ENCODE assay signal across 11 mouse cellular contexts in the genomic region with DNA sequence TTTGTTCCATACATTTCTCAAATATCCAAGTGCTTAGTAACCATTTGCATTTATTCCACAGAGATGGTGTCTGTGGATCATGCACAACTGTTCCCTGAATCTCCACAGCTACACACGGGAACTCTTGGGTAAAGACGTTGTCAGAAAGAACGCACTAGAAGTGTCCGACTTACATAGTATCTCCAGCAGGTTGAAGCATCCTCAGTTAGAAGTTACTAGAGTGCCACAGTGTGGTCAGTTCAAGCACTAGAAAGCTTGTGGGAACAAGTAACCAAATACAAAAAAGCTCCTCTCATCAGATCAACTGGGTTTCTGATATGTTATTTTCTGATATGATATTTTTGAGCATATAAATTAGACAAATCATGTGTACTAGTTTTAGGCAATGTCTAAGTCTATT.
A peak's percentile ranks its signal among the peaks of the same experiment; 100 is the strongest.
DNase-seq lines count a peak whose midpoint lies in the region; ATAC-seq and TF ChIP-seq lines count a peak whose summit lies in the region.
"Had no signal": no experiment of that assay in that cellular context is flagged by ENCODE, and none has a peak within 500 bp of the region (broad histone marks: within the 10 kb centered on the region; RNA-seq: fewer than 3 reads in every experiment).

No protein-coding gene starts in this region.

- 63% methylated on average over 4 of the region's 4 CpGs for WGBS in hindbrain, embryonic 14.5 days
- WGBS in hindbrain, embryonic 13.5 days: 67% methylated on average over 4 of the region's 4 CpGs
- WGBS in midbrain, embryonic 16.5 days: 63% methylated on average over 4 of the region's 4 CpGs
- 68% methylated on average over 4 of the region's 4 CpGs for WGBS in midbrain, embryonic 13.5 days
- 45% methylated on average over 4 of the region's 4 CpGs for WGBS in forebrain, postnatal 0 days

- no peaks in the 10 kb centered on the region for H3K36me3 ChIP-seq in hindbrain, embryonic 14.5 days (replicated peaks; ENCODE audit: control insufficient read depth, insufficient read depth)
- no peaks in the 10 kb centered on the region for H3K36me3 ChIP-seq in hindbrain, embryonic 13.5 days
- no peaks in the 10 kb centered on the region for H3K36me3 ChIP-seq in midbrain, embryonic 16.5 days (ENCODE audit: control insufficient read depth, insufficient read depth, low read length)
- H3K36me3 ChIP-seq in midbrain, embryonic 13.5 days: no peaks in the 10 kb centered on the region
- H3K36me3 ChIP-seq in forebrain, postnatal 0 days (ENCODE audit: insufficient read depth): no peaks in the 10 kb centered on the region
- H3K36me3 ChIP-seq: G1E; heart, embryonic 15.5 days had no signal

- no peak overlapping the region for H3K27ac ChIP-seq in hindbrain, embryonic 14.5 days
- no peak overlapping the region for H3K27ac ChIP-seq in hindbrain, embryonic 13.5 days
- no peak overlapping the region for H3K27ac ChIP-seq in midbrain, embryonic 16.5 days (ENCODE audit: low read length)
- no peak overlapping the region for H3K27ac ChIP-seq in midbrain, embryonic 13.5 days
- H3K27ac ChIP-seq in forebrain, postnatal 0 days (ENCODE audit: low read depth, low read length): no peak overlapping the region
- H3K27ac ChIP-seq: heart, embryonic 15.5 days had no signal

- peak; percentile 64 for DNase-seq in hindbrain, embryonic 14.5 days (ENCODE audit: low spot score)
- peak; percentile 72 for DNase-seq in forebrain, postnatal 0 days
- peak; percentile 14 for DNase-seq in right cerebral cortex, postnatal 25 days
- DNase-seq in heart, adult 9 months (ENCODE audit: low spot score in 2 of 2): no peak
- DNase-seq in heart, postnatal 4 days: no peak
- DNase-seq: thymus, postnatal 14 days had no signal

- no peaks in the 10 kb centered on the region for H3K27me3 ChIP-seq in hindbrain, embryonic 14.5 days (ENCODE audit: control insufficient read depth, insufficient read depth, low read length)
- H3K27me3 ChIP-seq in hindbrain, embryonic 13.5 days: no peaks in the 10 kb centered on the region
- H3K27me3 ChIP-seq in midbrain, embryonic 16.5 days (ENCODE audit: control insufficient read depth, insufficient read depth, low read depth, low read length): no peaks in the 10 kb centered on the region
- no peaks in the 10 kb centered on the region for H3K27me3 ChIP-seq in midbrain, embryonic 13.5 days
- no peaks in the 10 kb centered on the region for H3K27me3 ChIP-seq in forebrain, postnatal 0 days (ENCODE audit: insufficient read depth, low read length)
- H3K27me3 ChIP-seq: heart, embryonic 15.5 days had no signal

- no peak overlapping the region for H3K9ac ChIP-seq in hindbrain, embryonic 14.5 days
- no peak overlapping the region for H3K9ac ChIP-seq in hindbrain, embryonic 13.5 days
- no peak overlapping the region for H3K9ac ChIP-seq in midbrain, embryonic 16.5 days (ENCODE audit: low read depth, low read length)
- no peak overlapping the region for H3K9ac ChIP-seq in midbrain, embryonic 13.5 days (replicated peaks)
- H3K9ac ChIP-seq in forebrain, postnatal 0 days: no peak overlapping the region
- H3K9ac ChIP-seq: heart, embryonic 15.5 days had no signal

- no peak overlapping the region for H3K4me2 ChIP-seq in hindbrain, embryonic 14.5 days (replicated peaks)
- no peak overlapping the region for H3K4me2 ChIP-seq in hindbrain, embryonic 13.5 days
- no peak overlapping the region for H3K4me2 ChIP-seq in midbrain, embryonic 16.5 days (ENCODE audit: low read length)
- H3K4me2 ChIP-seq in midbrain, embryonic 13.5 days (replicated peaks): no peak overlapping the region
- no peak overlapping the region for H3K4me2 ChIP-seq in forebrain, postnatal 0 days (ENCODE audit: low read depth)
- H3K4me2 ChIP-seq: heart, embryonic 15.5 days had no signal

- H3K4me1 ChIP-seq in hindbrain, embryonic 14.5 days (replicated peaks; ENCODE audit: control insufficient read depth, insufficient read depth, low read length): no peaks in the 10 kb centered on the region
- no peaks in the 10 kb centered on the region for H3K4me1 ChIP-seq in hindbrain, embryonic 13.5 days (replicated peaks)
- no peaks in the 10 kb centered on the region for H3K4me1 ChIP-seq in midbrain, embryonic 16.5 days (ENCODE audit: control insufficient read depth, insufficient read depth, low read length)
- no peaks in the 10 kb centered on the region for H3K4me1 ChIP-seq in midbrain, embryonic 13.5 days (replicated peaks)
- H3K4me1 ChIP-seq in forebrain, postnatal 0 days (ENCODE audit: insufficient read depth): no peaks in the 10 kb centered on the region
- H3K4me1 ChIP-seq: heart, embryonic 15.5 days had no signal

- no peak overlapping the region for H3K4me3 ChIP-seq in hindbrain, embryonic 14.5 days (replicated peaks; ENCODE audit: low read length)
- H3K4me3 ChIP-seq in hindbrain, embryonic 13.5 days: no peak overlapping the region
- H3K4me3 ChIP-seq in midbrain, embryonic 16.5 days (ENCODE audit: low read depth, low read length): no peak overlapping the region
- H3K4me3 ChIP-seq in midbrain, embryonic 13.5 days (replicated peaks): no peak overlapping the region
- H3K4me3 ChIP-seq in forebrain, postnatal 0 days (ENCODE audit: low read depth, low read length): no peak overlapping the region
- H3K4me3 ChIP-seq: heart, embryonic 15.5 days had no signal

- ATAC-seq in hindbrain, embryonic 14.5 days (ENCODE audit: low FRiP score): peak; percentile 75
- no peak for ATAC-seq in hindbrain, embryonic 13.5 days (ENCODE audit: low FRiP score)
- ATAC-seq in midbrain, embryonic 16.5 days: peak; percentile 89
- ATAC-seq in midbrain, embryonic 13.5 days: no peak
- ATAC-seq in forebrain, postnatal 0 days: peak; percentile 88

- H3K9me3 ChIP-seq in hindbrain, embryonic 14.5 days (ENCODE audit: control insufficient read depth, low read length): no peaks in the 10 kb centered on the region
- no peaks in the 10 kb centered on the region for H3K9me3 ChIP-seq in hindbrain, embryonic 13.5 days
- no peaks in the 10 kb centered on the region for H3K9me3 ChIP-seq in midbrain, embryonic 16.5 days (replicated peaks; ENCODE audit: control insufficient read depth, low read length, poor library complexity, severe bottlenecking)
- H3K9me3 ChIP-seq in midbrain, embryonic 13.5 days: no peaks in the 10 kb centered on the region
- no peaks in the 10 kb centered on the region for H3K9me3 ChIP-seq in forebrain, postnatal 0 days (ENCODE audit: low read length)
- H3K9me3 ChIP-seq: G1E; heart, embryonic 15.5 days had no signal

- TF ChIP-seq CTCF in forebrain, postnatal 0 days (IDR thresholded peaks at IDR 0.05; ENCODE audit: low read depth): peak; percentile 73

Comparison
In these comparisons a context has a peak if more than half of its experiments do, and no peak if none do; other contexts are left out.
1. ATAC-seq: peak in hindbrain, embryonic 14.5 days (single experiment), midbrain, embryonic 16.5 days (single experiment) and forebrain, postnatal 0 days (single experiment); none in hindbrain, embryonic 13.5 days (single experiment) and midbrain, embryonic 13.5 days (single experiment).
2. DNase-seq: peak in hindbrain, embryonic 14.5 days (single experiment), forebrain, postnatal 0 days (single experiment) and right cerebral cortex, postnatal 25 days (single experiment); none in heart, adult 9 months (0 of 2) and heart, postnatal 4 days (single experiment).